Mouse (Mus musculus): ENCODE measurements around the gene Cd19. TPM values are rescaled to one million over a fixed set of nuclear protein-coding genes. Genes with fewer than 3 reads are reported as not detected.

The Cd19 gene
- polyA plus RNA-seq, 1 experiment from 2014 or later, result not detected

GRCm38 (mm10) chr7:126363038-126363437 is 51.7 kb downstream of the Cd19 start:
- no peak overlapping the region for H3K9ac ChIP-seq (ENCODE audit: low read length)
- 90% methylated on average over 6 of the region's 6 CpGs for WGBS
- no peak overlapping the region for H3K27ac ChIP-seq (ENCODE audit: low read depth, low read length)
- no peak for DNase-seq (ENCODE audit: low spot score)
- H3K4me1 ChIP-seq (ENCODE audit: control insufficient read depth, insufficient read depth, low read length), result no peaks in the 10 kb centered on the region
- H3K9me3 ChIP-seq (replicated peaks; ENCODE audit: control insufficient read depth, low read length), result no peaks in the 10 kb centered on the region
- H3K36me3 ChIP-seq (ENCODE audit: control insufficient read depth, insufficient read depth, low read length), result no peaks in the 10 kb centered on the region
- no peaks in the 10 kb centered on the region for H3K27me3 ChIP-seq (replicated peaks; ENCODE audit: control insufficient read depth, insufficient read depth, low read length)
- no peak overlapping the region for H3K4me3 ChIP-seq (ENCODE audit: low read depth, low read length)
- no peak for ATAC-seq
- H3K4me2 ChIP-seq (ENCODE audit: low read length), result no peak overlapping the region

- ATAC-seq, result no peak
- Histone ChIP-seq H3K27ac (ENCODE audit: low read depth, low read length) (no peak overlapping the region), H3K4me2 (ENCODE audit: low read length) (no peak overlapping the region), H3K4me3 (ENCODE audit: low read depth, low read length) (no peak overlapping the region), H3K4me1 (ENCODE audit: control insufficient read depth, insufficient read depth, low read length) (no peaks in the 10 kb centered on the region), H3K9ac (ENCODE audit: low read length) (no peak overlapping the region), H3K9me3 (replicated peaks; ENCODE audit: control insufficient read depth, low read length) (no peaks in the 10 kb centered on the region), H3K36me3 (ENCODE audit: control insufficient read depth, insufficient read depth, low read length) (no peaks in the 10 kb centered on the region), H3K27me3 (replicated peaks; ENCODE audit: control insufficient read depth, insufficient read depth, low read length) (no peaks in the 10 kb centered on the region)
- no peak for DNase-seq (ENCODE audit: low spot score)
- WGBS, result 81% methylated on average over 13 of the region's 13 CpGs
Observed at GRCm38 (mm10) chr7:126359049-126359448, 55.6 kb downstream of the Cd19 start.

Small RNAs within 50 kb of the gene (microRNA-seq; reads per million reads assigned to microRNA genes)
- not detected for gene Mir7058

Other genes starting within 250 kb of the Cd19 start
- gene Xpo6, start 214.4 kb downstream of the Cd19 start, polyA plus RNA-seq (2014; fragmentation: Nextera tagmentation; extraction: Ambion mirVana), result 46.1 and 48.6 TPM in 2 replicates
- gene Sbk1, start 142.3 kb downstream of the Cd19 start, polyA plus RNA-seq (2014; fragmentation: Nextera tagmentation; extraction: Ambion mirVana), result 289 and 315 TPM in 2 replicates
- 0.50 and 0.91 TPM in 2 replicates for gene Lat, start 45.3 kb downstream of the Cd19 start, polyA plus RNA-seq (2014; fragmentation: Nextera tagmentation; extraction: Ambion mirVana)
- 48.4 and 53.8 TPM in 2 replicates for gene Spns1, start 37.4 kb downstream of the Cd19 start, polyA plus RNA-seq (2014; fragmentation: Nextera tagmentation; extraction: Ambion mirVana)
- gene Nfatc2ip, start 18.2 kb downstream of the Cd19 start, polyA plus RNA-seq (2014; fragmentation: Nextera tagmentation; extraction: Ambion mirVana), result 3.7 and 4.1 TPM in 2 replicates
- 15.6 and 21.4 TPM in 2 replicates for gene Rabep2, start 13.9 kb upstream of the Cd19 start, polyA plus RNA-seq (2014; fragmentation: Nextera tagmentation; extraction: Ambion mirVana)
- 0.12 and 0.24 TPM in 2 replicates for gene Atp2a1, start 48.2 kb upstream of the Cd19 start, polyA plus RNA-seq (2014; fragmentation: Nextera tagmentation; extraction: Ambion mirVana)
- gene Sh2b1, start 60.5 kb upstream of the Cd19 start, polyA plus RNA-seq (2014; fragmentation: Nextera tagmentation; extraction: Ambion mirVana), result 49.2 and 59.5 TPM in 2 replicates
- 135 and 147 TPM in 2 replicates for gene Tufm, start 72.5 kb upstream of the Cd19 start, polyA plus RNA-seq (2014; fragmentation: Nextera tagmentation; extraction: Ambion mirVana)
- gene Atxn2l, start 88.5 kb upstream of the Cd19 start, polyA plus RNA-seq (2014; fragmentation: Nextera tagmentation; extraction: Ambion mirVana), result 36.5 and 46.3 TPM in 2 replicates
- gene Eif3c, start 151.5 kb upstream of the Cd19 start, polyA plus RNA-seq (2014; fragmentation: Nextera tagmentation; extraction: Ambion mirVana), result 163 and 182 TPM in 2 replicates
- 0.21 and 0.44 TPM in 2 replicates for gene Apobr, start 170.1 kb upstream of the Cd19 start, polyA plus RNA-seq (2014; fragmentation: Nextera tagmentation; extraction: Ambion mirVana)
- gene Cln3, start 170.9 kb upstream of the Cd19 start, polyA plus RNA-seq (2014; fragmentation: Nextera tagmentation; extraction: Ambion mirVana), result 24.0 and 28.0 TPM in 2 replicates
- not detected in 2 replicates for gene Il27, start 180.1 kb upstream of the Cd19 start, polyA plus RNA-seq (2014; fragmentation: Nextera tagmentation; extraction: Ambion mirVana)
- gene Nupr1, start 216.0 kb upstream of the Cd19 start, polyA plus RNA-seq (2014; fragmentation: Nextera tagmentation; extraction: Ambion mirVana), result 7.0 and 8.5 TPM in 2 replicates
- gene Sgf29, start 234.4 kb upstream of the Cd19 start, polyA plus RNA-seq (2014; fragmentation: Nextera tagmentation; extraction: Ambion mirVana), result 61.3 and 66.1 TPM in 2 replicates